14 mouse cellular contexts compared by ENCODE assay signal in the genomic region with DNA sequence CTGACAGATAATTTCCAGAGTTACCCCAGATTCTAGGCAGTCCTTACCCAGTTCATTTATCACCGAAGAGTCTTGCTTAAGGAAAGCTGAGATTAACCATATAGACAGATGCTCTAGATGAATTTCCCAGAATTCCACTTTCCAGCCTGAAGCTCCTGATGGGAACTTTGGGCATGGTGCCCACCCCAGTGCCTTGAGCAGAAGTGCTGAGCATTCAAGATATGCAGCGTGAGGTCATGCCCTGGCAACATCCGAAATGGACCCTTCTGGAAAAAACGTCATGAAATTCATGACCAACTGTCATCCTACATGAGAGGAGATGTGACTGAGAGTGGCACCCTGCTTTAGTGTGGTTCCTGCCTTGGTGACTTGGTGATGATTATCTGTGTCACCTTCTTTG.
"Had no signal": no experiment of that assay in that cellular context is flagged by ENCODE, and none has a peak within 500 bp of the region (broad histone marks: within the 10 kb centered on the region; RNA-seq: fewer than 3 reads in every experiment).

No protein-coding gene starts in this region.

- ATAC-seq: lung, postnatal 0 days; midbrain, embryonic 13.5 days had no signal

- H3K27me3 ChIP-seq: liver, embryonic 15.5 days; neural tube, embryonic 12.5 days had no signal

- H3K27ac ChIP-seq: layer of hippocampus, adult 2 months; limb, embryonic 10.5 days; liver, embryonic 15.5 days; midbrain, embryonic 13.5 days; neural tube, embryonic 12.5 days; stomach, postnatal 0 days had no signal

- DNase-seq: kidney, postnatal 10 days; kidney, postnatal 4 days; lung, adult 2 months; lung, postnatal 36 days; right cerebral cortex, postnatal 14 days; thymus, postnatal 4 days had no signal

- H3K9me3 ChIP-seq: limb, embryonic 10.5 days; liver, embryonic 15.5 days; midbrain, embryonic 13.5 days; neural tube, embryonic 12.5 days had no signal

- H3K4me3 ChIP-seq: layer of hippocampus, adult 2 months; limb, embryonic 10.5 days; liver, embryonic 15.5 days; midbrain, embryonic 13.5 days; neural tube, embryonic 12.5 days had no signal

- H3K9ac ChIP-seq: liver, embryonic 15.5 days; midbrain, embryonic 13.5 days; neural tube, embryonic 12.5 days had no signal

- H3K36me3 ChIP-seq: limb, embryonic 10.5 days; liver, embryonic 15.5 days; midbrain, embryonic 13.5 days; neural tube, embryonic 12.5 days had no signal

- H3K4me2 ChIP-seq: liver, embryonic 11.5 days; liver, embryonic 15.5 days; midbrain, embryonic 13.5 days; neural tube, embryonic 12.5 days had no signal

- H3K4me1 ChIP-seq: liver, embryonic 15.5 days; neural tube, embryonic 12.5 days had no signal
